Mouse (Mus musculus): ENCODE data around the gene Scfd2. TPM values are rescaled to one million over a fixed set of nuclear protein-coding genes. Genes with fewer than 3 reads are reported as not detected.

The Scfd2 gene
- polyA plus RNA-seq (2015; fragmentation: Nextera tagmentation; extraction: Ambion mirVana), result 14.3 and 15.2 TPM in 2 replicates

GRCm38 (mm10) chr5:74531630-74532280 is at the start of gene Scfd2:
Gene Scfd2, minus strand, starts transcription at chr5:74531759.
- TF ChIP-seq CTCF (IDR thresholded peaks at IDR 0.05; ENCODE audit: low read depth), result no peak
- no peak for TF ChIP-seq EP300 (optimal IDR thresholded peaks at IDR 0.05)
- Histone ChIP-seq H3K9ac (ENCODE audit: low read length) (peak within 1 kb of the TSS; percentile 77), H3K4me3 (ENCODE audit: low read depth, low read length) (peak within 1 kb of the TSS; percentile 95), H3K4me2 (replicated peaks; ENCODE audit: low read depth) (peak within 1 kb of the TSS; percentile 97), H3K27me3 (ENCODE audit: control insufficient read depth, insufficient read depth, low read length) (no peaks in the 10 kb centered on the region), H3K9me3 (ENCODE audit: control insufficient read depth, low read length) (no peaks in the 10 kb centered on the region), H3K36me3 (ENCODE audit: control insufficient read depth, insufficient read depth, low read length) (no peaks in the 10 kb centered on the region), H3K27ac (replicated peaks) (peak within 1 kb of the TSS; percentile 59), H3K4me1 (replicated peaks; ENCODE audit: control insufficient read depth, insufficient read depth) (0 out of 2 replicates have a peak, but pooled peaks cover 3% of the 10 kb centered on the region)
- ATAC-seq (ENCODE audit: low FRiP score, low TSS enrichment), result peak; percentile 94
- 7% methylated on average over 35 of the region's 35 CpGs for WGBS
- DNase-seq (ENCODE audit: low spot score), result peak; percentile 98

GRCm38 (mm10) chr5:74571767-74572166 is 40.2 kb upstream of the Scfd2 start:
- Histone ChIP-seq H3K9ac (ENCODE audit: low read length) (no peak overlapping the region), H3K4me1 (replicated peaks; ENCODE audit: control insufficient read depth, insufficient read depth) (no peaks in the 10 kb centered on the region), H3K4me3 (ENCODE audit: low read depth, low read length) (no peak overlapping the region), H3K27ac (replicated peaks) (no peak overlapping the region), H3K36me3 (ENCODE audit: control insufficient read depth, insufficient read depth, low read length) (peaks cover 15% of the 10 kb centered on the region), H3K9me3 (ENCODE audit: control insufficient read depth, low read length) (no peaks in the 10 kb centered on the region), H3K27me3 (ENCODE audit: control insufficient read depth, insufficient read depth, low read length) (no peaks in the 10 kb centered on the region), H3K4me2 (replicated peaks; ENCODE audit: low read depth) (no peak overlapping the region)
- TF ChIP-seq CTCF (IDR thresholded peaks at IDR 0.05; ENCODE audit: low read depth) (no peak), EP300 (optimal IDR thresholded peaks at IDR 0.05) (no peak)
- 78% methylated on average over 6 of the region's 6 CpGs for WGBS
- DNase-seq (ENCODE audit: low spot score) (no peak), ATAC-seq (ENCODE audit: low FRiP score, low TSS enrichment) (no peak)

DNA sequence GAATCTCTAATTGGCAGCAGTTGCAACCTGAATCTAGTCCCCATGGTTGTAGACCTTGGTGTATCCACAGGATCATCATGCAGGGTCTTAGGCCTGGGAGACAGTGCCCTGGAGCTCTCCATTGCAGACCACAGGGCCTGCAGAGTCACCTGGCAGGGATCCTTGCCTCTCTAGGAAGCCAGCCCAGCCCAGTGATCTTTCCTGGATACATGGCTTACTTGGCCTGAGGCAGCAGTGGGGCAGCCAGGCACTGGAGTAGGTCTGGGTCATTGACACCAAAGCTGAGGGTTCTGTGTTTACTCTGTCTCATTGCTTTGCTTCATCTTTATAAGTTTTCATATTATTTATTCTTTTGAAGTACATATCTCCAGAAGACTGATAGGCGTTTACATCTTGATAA is 29.6 kb upstream of the Scfd2 start:
- H3K36me3 ChIP-seq (ENCODE audit: control insufficient read depth, insufficient read depth, low read length), result peaks cover 19% of the 10 kb centered on the region
- H3K4me3 ChIP-seq (ENCODE audit: low read depth, low read length), result no peak overlapping the region

DNA sequence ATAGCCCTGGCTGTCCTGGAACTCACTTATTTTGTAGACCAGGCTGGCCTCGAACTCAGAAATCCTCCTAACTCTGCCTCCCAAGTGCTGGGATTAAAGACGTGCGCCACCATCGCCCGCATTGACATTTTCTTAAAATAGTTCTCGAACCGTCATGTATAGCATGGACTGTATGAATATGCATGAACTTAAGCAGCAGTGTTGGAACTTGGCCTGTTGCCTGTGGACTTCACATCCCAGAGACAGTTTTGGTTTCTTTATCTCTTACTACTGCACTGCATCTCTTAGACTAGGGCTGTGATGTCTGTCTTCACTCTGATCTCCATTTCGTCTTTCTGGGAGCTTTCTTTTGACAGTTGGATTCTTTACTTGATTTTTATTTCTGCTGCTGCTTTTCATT is 18.0 kb upstream of the Scfd2 start:
- Histone ChIP-seq H3K27ac (replicated peaks) (no peak overlapping the region), H3K36me3 (ENCODE audit: control insufficient read depth, insufficient read depth, low read length) (peaks cover 9% of the 10 kb centered on the region), H3K9me3 (ENCODE audit: control insufficient read depth, low read length) (no peaks in the 10 kb centered on the region), H3K27me3 (ENCODE audit: control insufficient read depth, insufficient read depth, low read length) (no peaks in the 10 kb centered on the region), H3K4me1 (replicated peaks; ENCODE audit: control insufficient read depth, insufficient read depth) (no peaks in the 10 kb centered on the region), H3K9ac (ENCODE audit: low read length) (no peak overlapping the region), H3K4me3 (ENCODE audit: low read depth, low read length) (no peak overlapping the region), H3K4me2 (replicated peaks; ENCODE audit: low read depth) (no peak overlapping the region)
- ATAC-seq (ENCODE audit: low FRiP score, low TSS enrichment), result no peak
- 92% methylated on average over 8 of the region's 8 CpGs for WGBS
- DNase-seq (ENCODE audit: low spot score), result no peak
- TF ChIP-seq CTCF (IDR thresholded peaks at IDR 0.05; ENCODE audit: low read depth), result no peak
- no peak for TF ChIP-seq EP300 (optimal IDR thresholded peaks at IDR 0.05)

More for the DNA sequence above, 29.6 kb upstream of the Scfd2 start:
- WGBS, result 82% methylated on average over 1 of the region's 1 CpGs
- no peak overlapping the region for H3K4me2 ChIP-seq (replicated peaks; ENCODE audit: low read depth)
- no peaks in the 10 kb centered on the region for H3K27me3 ChIP-seq (ENCODE audit: control insufficient read depth, insufficient read depth, low read length)
- ATAC-seq (ENCODE audit: low FRiP score, low TSS enrichment) (no peak), DNase-seq (ENCODE audit: low spot score) (no peak)
- H3K27ac ChIP-seq (replicated peaks), result no peak overlapping the region
- H3K4me1 ChIP-seq (replicated peaks; ENCODE audit: control insufficient read depth, insufficient read depth), result no peaks in the 10 kb centered on the region
- H3K9ac ChIP-seq (ENCODE audit: low read length), result no peak overlapping the region
- TF ChIP-seq EP300 (optimal IDR thresholded peaks at IDR 0.05) (no peak), CTCF (IDR thresholded peaks at IDR 0.05; ENCODE audit: low read depth) (no peak)
- no peaks in the 10 kb centered on the region for H3K9me3 ChIP-seq (ENCODE audit: control insufficient read depth, low read length)

DNA sequence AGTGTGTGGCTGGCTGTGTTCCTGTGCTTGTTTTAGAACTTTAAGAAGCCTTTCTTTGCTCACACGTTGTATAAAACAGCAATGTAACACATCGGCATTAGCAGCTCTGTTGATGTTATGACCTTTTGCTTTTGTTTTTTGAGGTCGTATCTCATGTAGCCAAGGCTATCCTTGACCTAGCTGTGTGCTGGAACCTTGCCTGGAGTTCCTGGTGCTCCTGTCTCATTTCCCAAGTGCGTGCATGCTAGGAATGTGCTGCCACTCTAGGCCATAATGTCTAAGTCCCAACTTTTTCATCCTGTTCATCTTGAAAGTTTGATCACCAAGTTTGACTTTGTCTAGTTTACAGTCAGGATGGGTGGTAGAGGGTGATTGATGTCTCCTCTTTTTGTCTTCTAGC is 14.0 kb upstream of the Scfd2 start:
- H3K4me3 ChIP-seq (ENCODE audit: low read depth, low read length), result no peak overlapping the region
- 88% methylated on average over 4 of the region's 4 CpGs for WGBS
- ATAC-seq (ENCODE audit: low FRiP score, low TSS enrichment), result no peak
- H3K9ac ChIP-seq (ENCODE audit: low read length), result no peak overlapping the region
- peaks cover 9% of the 10 kb centered on the region for H3K36me3 ChIP-seq (ENCODE audit: control insufficient read depth, insufficient read depth, low read length)
- no peaks in the 10 kb centered on the region for H3K9me3 ChIP-seq (ENCODE audit: control insufficient read depth, low read length)
- TF ChIP-seq CTCF (IDR thresholded peaks at IDR 0.05; ENCODE audit: low read depth) (no peak), EP300 (optimal IDR thresholded peaks at IDR 0.05) (no peak)
- no peak overlapping the region for H3K4me2 ChIP-seq (replicated peaks; ENCODE audit: low read depth)
- H3K27ac ChIP-seq (replicated peaks), result no peak overlapping the region
- DNase-seq (ENCODE audit: low spot score), result no peak
- no peaks in the 10 kb centered on the region for H3K27me3 ChIP-seq (ENCODE audit: control insufficient read depth, insufficient read depth, low read length)
- H3K4me1 ChIP-seq (replicated peaks; ENCODE audit: control insufficient read depth, insufficient read depth), result no peaks in the 10 kb centered on the region

GRCm38 (mm10) chr5:74536180-74536947 is 4.8 kb upstream of the Scfd2 start:
- Histone ChIP-seq H3K27me3 (ENCODE audit: control insufficient read depth, insufficient read depth, low read length) (no peaks in the 10 kb centered on the region), H3K27ac (replicated peaks) (no peak overlapping the region), H3K4me3 (ENCODE audit: low read depth, low read length) (peak overlapping the region; percentile 87), H3K4me2 (replicated peaks; ENCODE audit: low read depth) (peak overlapping the region; percentile 73), H3K36me3 (ENCODE audit: control insufficient read depth, insufficient read depth, low read length) (0 out of 2 replicates have a peak, but pooled peaks cover 3% of the 10 kb centered on the region), H3K9me3 (ENCODE audit: control insufficient read depth, low read length) (no peaks in the 10 kb centered on the region), H3K4me1 (replicated peaks; ENCODE audit: control insufficient read depth, insufficient read depth) (no peaks in the 10 kb centered on the region), H3K9ac (ENCODE audit: low read length) (peak overlapping the region; percentile 94)
- ATAC-seq (ENCODE audit: low FRiP score, low TSS enrichment) (no peak), DNase-seq (ENCODE audit: low spot score) (no peak)
- 29% methylated on average over 12 of the region's 12 CpGs for WGBS
- TF ChIP-seq EP300 (optimal IDR thresholded peaks at IDR 0.05) (no peak), CTCF (IDR thresholded peaks at IDR 0.05; ENCODE audit: low read depth) (no peak)

Measured in stomach, postnatal 0 days (tissue).